Mouse (Mus musculus) gastrocnemius, adult 2 months (tissue): Measurements from ENCODE around the gene S100a5. TPM values are rescaled to one million over a fixed set of nuclear protein-coding genes. Genes with fewer than 3 reads are reported as not detected.
A peak's percentile ranks its signal among the peaks of the same experiment; 100 is the strongest.

ENCODE experiments used
- DNase-seq: peaks from one replicate; pipeline ENCODE4 v3.0.0; 2022
- H3K27ac ChIP-seq: fragments of 200-600 bp; 2 replicates; pipeline ENCODE4 v1.8.1; 2022; ENCODE audit warnings: mild to moderate bottlenecking
- H3K4me3 ChIP-seq: fragments of 200-600 bp; 2 replicates; pipeline ENCODE4 v1.8.1; 2022; ENCODE audit warnings: mild to moderate bottlenecking, moderate library complexity
- CTCF ChIP-seq: fragments of 200-600 bp; IDR thresholded peaks from 2 replicates; pipeline ENCODE4 v1.8.1; 2022; ENCODE audit warnings: antibody characterized with exemption, mild to moderate bottlenecking, moderate library complexity
- intact Hi-C: fragments of 180-260 bp; cut with DNase I; formaldehyde crosslinking; loops from one replicate; pipeline ENCODE4 v1.15.1; 2025
- total RNA-seq, 2 experiments: library from RNA; stranded (reverse); gene quantifications; 2 replicates each; pipeline ENCODE4 v1.2.3; 2021

Gene S100a5
- total RNA-seq, 2 experiments from 2014 or later = 2.7 TPM; not detected in 1

DNA sequence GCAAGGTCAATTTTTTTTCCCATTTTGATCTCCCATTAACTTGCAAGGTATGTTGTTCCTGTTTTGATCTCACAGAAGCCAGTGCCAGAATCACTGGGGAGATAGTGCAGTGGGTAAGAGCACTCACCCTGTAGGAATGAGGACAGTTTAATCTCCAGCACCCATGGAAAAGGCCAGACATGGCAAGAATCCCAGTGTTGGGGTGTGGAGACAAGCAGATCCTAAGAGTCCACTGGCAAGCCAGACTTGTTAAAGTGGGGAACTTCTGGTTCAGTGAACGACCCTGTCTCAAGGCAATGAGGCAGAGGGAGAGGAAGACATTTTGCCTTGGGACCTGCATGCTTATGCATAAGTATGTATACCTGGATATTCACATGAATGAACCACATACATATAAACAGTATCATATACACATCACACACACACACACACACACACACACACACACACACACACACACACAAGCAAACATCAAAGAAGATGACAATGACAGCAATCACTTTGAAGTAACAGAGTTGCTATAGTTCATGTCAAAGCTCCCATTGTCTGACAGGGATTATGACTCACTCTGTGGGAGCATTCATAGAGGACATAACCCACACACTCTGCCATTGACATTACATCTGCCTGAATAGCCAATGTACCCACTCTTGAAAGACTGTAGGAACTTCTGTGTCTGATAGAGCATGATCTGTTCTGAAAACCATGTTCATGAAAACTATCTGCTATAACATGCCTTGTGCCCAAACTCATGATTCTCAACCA is 30.4 kb downstream of the S100a5 start:
- TF ChIP-seq CTCF = no peak

DNA sequence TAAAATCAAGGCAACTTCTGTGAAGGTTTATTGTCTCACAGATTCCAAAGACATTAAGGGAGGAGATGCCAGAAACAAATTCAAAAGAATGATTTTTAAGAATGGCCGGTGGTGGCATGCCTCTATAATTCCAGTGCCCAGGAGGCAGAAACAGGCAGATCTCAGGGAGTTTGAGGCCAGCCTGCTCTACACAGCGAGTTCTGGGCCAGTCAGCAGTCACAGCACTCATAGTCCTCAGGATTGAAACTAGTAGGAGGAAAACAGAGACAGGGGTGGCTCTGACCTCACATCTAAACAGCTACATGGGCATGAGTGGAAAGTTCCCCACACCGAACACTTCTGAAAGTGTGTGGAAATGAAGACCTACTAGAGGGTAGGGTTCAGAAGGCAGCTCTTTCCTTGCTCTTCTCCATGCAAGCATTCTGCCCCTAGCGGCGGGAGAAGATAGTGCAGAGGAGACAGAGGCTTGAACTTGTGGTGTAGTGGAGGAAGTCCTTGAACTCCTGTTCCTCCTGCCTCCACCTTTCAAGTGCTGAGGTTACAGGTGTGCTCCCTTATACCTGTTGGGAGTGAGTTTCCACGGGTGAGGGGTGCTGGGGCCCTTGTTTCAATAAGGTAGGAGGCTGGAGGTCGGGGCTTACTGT is 31.3 kb downstream of the S100a5 start:
- Histone ChIP-seq H3K4me3 (no peak overlapping the region), H3K27ac (no peak overlapping the region)
- intact Hi-C loops = no loop called here
- TF ChIP-seq CTCF = peak; percentile 72
- DNase-seq = peak; percentile 49

More for the DNA sequence above, 30.4 kb downstream of the S100a5 start:
- H3K27ac ChIP-seq = no peak overlapping the region
- no peak for DNase-seq
- intact Hi-C loops = no loop called here
- no peak overlapping the region for H3K4me3 ChIP-seq

- intact Hi-C loops = no loop called here
- DNase-seq = no peak
- TF ChIP-seq CTCF = no peak
Observed at GRCm38 (mm10) chr3:90640981-90641380, 32.7 kb downstream of the S100a5 start.

GRCm38 (mm10) chr3:90644220-90644619 is 35.9 kb downstream of the S100a5 start:
- no peak overlapping the region for H3K27ac ChIP-seq
- DNase-seq = peak; percentile 62
- peak; percentile 72 for TF ChIP-seq CTCF
- H3K4me3 ChIP-seq = no peak overlapping the region
- intact Hi-C loops = no loop called here

More at GRCm38 (mm10) chr3:90640981-90641380, 32.7 kb downstream of the S100a5 start:
- Histone ChIP-seq H3K27ac (no peak overlapping the region), H3K4me3 (no peak overlapping the region)

- intact Hi-C loops = no loop called here
- TF ChIP-seq CTCF = no peak
Observed at GRCm38 (mm10) chr3:90647291-90647690, 39.0 kb downstream of the S100a5 start.

GRCm38 (mm10) chr3:90648981-90649380 is 40.7 kb downstream of the S100a5 start:
- intact Hi-C loops = no loop called here
- DNase-seq = no peak
- no peak for TF ChIP-seq CTCF
- H3K27ac ChIP-seq = no peak overlapping the region
- H3K4me3 ChIP-seq = no peak overlapping the region

More at GRCm38 (mm10) chr3:90647291-90647690, 39.0 kb downstream of the S100a5 start:
- DNase-seq = no peak
- Histone ChIP-seq H3K4me3 (no peak overlapping the region), H3K27ac (no peak overlapping the region)

- Histone ChIP-seq H3K27ac (no peak overlapping the region), H3K4me3 (no peak overlapping the region)
- no peak for TF ChIP-seq CTCF
- DNase-seq = no peak
- intact Hi-C loops = loop anchor here (5.0 kb wide), 1 partner anchor 238 kb away; no protein-coding TSS in a partner anchor
Observed at GRCm38 (mm10) chr3:90649832-90650231, 41.5 kb downstream of the S100a5 start.

- intact Hi-C loops = loop anchor here (5.0 kb wide), 1 partner anchor 241 kb away; no protein-coding TSS in a partner anchor
- DNase-seq = peak; percentile 70
- Histone ChIP-seq H3K27ac (no peak overlapping the region), H3K4me3 (no peak overlapping the region)
- peak; percentile 85 for TF ChIP-seq CTCF
Observed at GRCm38 (mm10) chr3:90652878-90653508, 44.7 kb downstream of the S100a5 start.

GRCm38 (mm10) chr3:90653717-90654116 is 45.4 kb downstream of the S100a5 start, which contains the start of gene S100a7a:
Gene S100a7a (plus strand): TSS chr3:90654017.
- no peak for DNase-seq
- H3K4me3 ChIP-seq = no peak within 1 kb of the TSS
- intact Hi-C loops = loop anchor here (5.0 kb wide), 1 partner anchor 241 kb away; no protein-coding TSS in a partner anchor
- no peak within 1 kb of the TSS for H3K27ac ChIP-seq
- no peak for TF ChIP-seq CTCF

DNA sequence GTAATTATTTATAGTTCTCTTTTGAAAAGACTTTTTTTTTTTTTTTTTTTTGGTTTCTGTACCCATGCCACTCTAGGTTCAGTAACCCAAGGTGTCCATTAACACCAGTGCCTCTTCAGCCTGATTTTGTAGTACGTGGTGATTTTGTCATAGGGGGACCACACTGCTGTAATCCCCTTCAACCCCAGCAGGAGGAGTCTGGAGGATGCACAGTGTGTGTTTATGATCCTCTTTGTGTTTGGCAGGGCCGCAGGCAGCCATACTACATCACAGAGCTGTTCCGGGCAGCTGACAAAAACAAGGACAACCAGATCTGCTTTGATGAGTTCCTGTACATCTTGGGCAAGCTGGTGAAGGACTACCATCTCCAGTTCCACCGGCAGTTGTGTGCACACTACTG is 49.1 kb downstream of the S100a5 start:
- H3K4me3 ChIP-seq = no peak overlapping the region
- intact Hi-C loops = no loop called here
- DNase-seq = no peak
- H3K27ac ChIP-seq = no peak overlapping the region
- TF ChIP-seq CTCF = no peak

GRCm38 (mm10) chr3:90659364-90660044 is 51.2 kb downstream of the S100a5 start:
- no peak for DNase-seq
- no peak for TF ChIP-seq CTCF
- H3K27ac ChIP-seq = no peak overlapping the region
- intact Hi-C loops = no loop called here
- H3K4me3 ChIP-seq = no peak overlapping the region

Other genes starting within 250 kb of the S100a5 start
- gene Slc27a3, start 218.6 kb upstream of the S100a5 start, total RNA-seq = 1 to 10 TPM in 1 of 2 experiments, under 1 TPM in 1; 0.97 to 1.3 TPM
- 10 to 100 TPM; 14.0 to 17.2 TPM for gene Ints3, start 174.9 kb upstream of the S100a5 start, total RNA-seq
- 1 to 10 TPM; 6.5 to 8.3 TPM for gene Npr1, start 142.7 kb upstream of the S100a5 start, total RNA-seq
- gene Ilf2, start 132.4 kb upstream of the S100a5 start, total RNA-seq = 10 to 100 TPM; 26.1 to 30.7 TPM
- gene Snapin, start 117.5 kb upstream of the S100a5 start, total RNA-seq = 10 to 100 TPM; 71.8 to 74.4 TPM
- 100 to 1,000 TPM; 104 to 111 TPM for gene Chtop, start 99.0 kb upstream of the S100a5 start, total RNA-seq
- gene S100a1, start 94.1 kb upstream of the S100a5 start, total RNA-seq = 100 to 1,000 TPM; 151 to 202 TPM
- gene S100a13, start 94.1 kb upstream of the S100a5 start, total RNA-seq = 10 to 100 TPM; 11.9 to 15.5 TPM
- under 1 TPM in 1 of 2 experiments, not detected in 1; 0.36 TPM for gene S100a14, start 81.7 kb upstream of the S100a5 start, total RNA-seq
- gene S100a16, start 71.3 kb upstream of the S100a5 start, total RNA-seq = 10 to 100 TPM; 52.3 to 67.7 TPM
- gene S100a3, start 47.9 kb upstream of the S100a5 start, total RNA-seq = not detected
- gene S100a2, start 18.3 kb upstream of the S100a5 start, total RNA-seq = not detected
- not detected for gene Gm42674, start 6.6 kb upstream of the S100a5 start, total RNA-seq
- 10 to 100 TPM in 1 of 2 experiments, 1 to 10 TPM in 1; 9.5 to 17.4 TPM for gene S100a4, start 4.8 kb upstream of the S100a5 start, total RNA-seq
- gene S100a6, start 4.4 kb downstream of the S100a5 start, total RNA-seq = 100 to 1,000 TPM in 1 of 2 experiments, 10 to 100 TPM in 1; 52.2 to 123 TPM
- under 1 TPM in 1 of 2 experiments, not detected in 1; 0.17 TPM for gene S100a7a, start 45.5 kb downstream of the S100a5 start, total RNA-seq
- not detected for gene S100a8, start 60.5 kb downstream of the S100a5 start, total RNA-seq
- gene S100a9, start 87.2 kb downstream of the S100a5 start, total RNA-seq = under 1 TPM in 1 of 2 experiments, not detected in 1; 0.89 TPM
- gene Pglyrp4, start 118.4 kb downstream of the S100a5 start, total RNA-seq = not detected
- gene Gm5849, start 169.4 kb downstream of the S100a5 start, total RNA-seq = not detected